In genomic region chrX:12891468-12891867, GRCm38 (mm10) we compare ENCODE assay signal across 25 mouse cellular contexts.
A peak's percentile ranks its signal among the peaks of the same experiment; 100 is the strongest.
DNase-seq lines count a peak whose midpoint lies in the region; ATAC-seq and TF ChIP-seq lines count a peak whose summit lies in the region.
"Had no signal": no experiment of that assay in that cellular context is flagged by ENCODE, and none has a peak within 500 bp of the region (broad histone marks: within the 10 kb centered on the region; RNA-seq: fewer than 3 reads in every experiment).

No protein-coding gene starts in this region.

- H3K4me2 ChIP-seq in kidney, postnatal 0 days (ENCODE audit: low read length), result no peak overlapping the region
- no peak overlapping the region for H3K4me2 ChIP-seq in kidney, embryonic 15.5 days
- H3K4me2 ChIP-seq: embryonic facial prominence, embryonic 12.5 days; forebrain, embryonic 13.5 days; hindbrain, embryonic 12.5 days; hindbrain, embryonic 15.5 days had no signal

- DNase-seq in kidney, postnatal 0 days (ENCODE audit: low spot score), result peak; percentile 44
- peak; percentile 19 for DNase-seq in lung, postnatal 10 days
- no peak for DNase-seq in lung, adult 2 months
- DNase-seq in lung, postnatal 36 days, result peak; percentile 26
- no peak for DNase-seq in adrenal gland, postnatal 36 days
- DNase-seq: adrenal gland, adult 2 months; adrenal gland, postnatal 25 days; B cell, adult 2 months; cerebellum, adult 18-20 months; cerebellum, adult 9-10 months; cerebellum, postnatal 14 days; gastrocnemius, postnatal 10 days; gastrocnemius, postnatal 36 days; heart, adult 2 months had no signal

- no peak for ATAC-seq in kidney, postnatal 0 days (replicated peaks; ENCODE audit: low FRiP score, low read depth)
- no peak for ATAC-seq in kidney, embryonic 15.5 days (replicated peaks; ENCODE audit: low FRiP score)
- ATAC-seq: forebrain, embryonic 13.5 days; forebrain, embryonic 16.5 days; Patski had no signal

- no peaks in the 10 kb centered on the region for H3K9me3 ChIP-seq in kidney, postnatal 0 days (replicated peaks; ENCODE audit: low read length)
- H3K9me3 ChIP-seq in kidney, embryonic 15.5 days (replicated peaks), result no peaks in the 10 kb centered on the region
- H3K9me3 ChIP-seq: embryonic facial prominence, embryonic 12.5 days; forebrain, embryonic 10.5 days; forebrain, embryonic 13.5 days; G1E; heart, embryonic 10.5 days; hindbrain, embryonic 12.5 days; hindbrain, embryonic 15.5 days had no signal

- H3K4me3 ChIP-seq in kidney, postnatal 0 days (replicated peaks; ENCODE audit: low read depth, low read length), result no peak overlapping the region
- H3K4me3 ChIP-seq in kidney, embryonic 15.5 days (replicated peaks), result no peak overlapping the region
- no peak overlapping the region for H3K4me3 ChIP-seq in lung, adult 2 months (replicated peaks; ENCODE audit: extremely low read depth, low read depth, low read length)
- H3K4me3 ChIP-seq: embryonic facial prominence, embryonic 12.5 days; forebrain, embryonic 10.5 days; forebrain, embryonic 13.5 days; heart, adult 2 months; heart, embryonic 10.5 days; hindbrain, embryonic 12.5 days; hindbrain, embryonic 15.5 days had no signal

- no peak for TF ChIP-seq POLR2A in lung, adult 2 months (IDR thresholded peaks at IDR 0.05; ENCODE audit: borderline replicate concordance, extremely low read depth, low read depth, low read length)

- H3K4me1 ChIP-seq in kidney, postnatal 0 days (replicated peaks; ENCODE audit: insufficient read depth, low read length), result no peaks in the 10 kb centered on the region
- no peaks in the 10 kb centered on the region for H3K4me1 ChIP-seq in kidney, embryonic 15.5 days
- H3K4me1 ChIP-seq in lung, adult 2 months (ENCODE audit: control insufficient read depth, insufficient read depth, low read length), result no peaks in the 10 kb centered on the region
- H3K4me1 ChIP-seq: embryonic facial prominence, embryonic 12.5 days; heart, embryonic 10.5 days; hindbrain, embryonic 15.5 days had no signal

- 67% methylated on average over 7 of the region's 7 CpGs for WGBS in kidney, postnatal 0 days
- 70% methylated on average over 7 of the region's 7 CpGs for WGBS in kidney, embryonic 15.5 days
- 53% methylated on average over 7 of the region's 7 CpGs for WGBS in lung, adult 2 months

- no peak overlapping the region for H3K9ac ChIP-seq in kidney, postnatal 0 days (ENCODE audit: low read depth, low read length)
- H3K9ac ChIP-seq in kidney, embryonic 15.5 days, result no peak overlapping the region
- H3K9ac ChIP-seq: embryonic facial prominence, embryonic 12.5 days; forebrain, embryonic 13.5 days; hindbrain, embryonic 12.5 days; hindbrain, embryonic 15.5 days had no signal

- no peaks in the 10 kb centered on the region for H3K36me3 ChIP-seq in kidney, postnatal 0 days (ENCODE audit: insufficient read depth, low read length)
- H3K36me3 ChIP-seq in kidney, embryonic 15.5 days, result no peaks in the 10 kb centered on the region
- H3K36me3 ChIP-seq: embryonic facial prominence, embryonic 12.5 days; forebrain, embryonic 10.5 days; G1E; heart, embryonic 10.5 days; hindbrain, embryonic 12.5 days; hindbrain, embryonic 15.5 days had no signal

- no peaks in the 10 kb centered on the region for H3K27me3 ChIP-seq in kidney, postnatal 0 days (ENCODE audit: insufficient read depth, low read length)
- H3K27me3 ChIP-seq in kidney, embryonic 15.5 days, result no peaks in the 10 kb centered on the region; the same call in 1 of the 2 replicates
- H3K27me3 ChIP-seq: CH12.LX; embryonic facial prominence, embryonic 12.5 days; forebrain, embryonic 13.5 days; hindbrain, embryonic 12.5 days; hindbrain, embryonic 15.5 days; Patski had no signal

- no peak overlapping the region for H3K27ac ChIP-seq in kidney, postnatal 0 days
- no peak overlapping the region for H3K27ac ChIP-seq in kidney, embryonic 15.5 days
- H3K27ac ChIP-seq: embryonic facial prominence, embryonic 12.5 days; forebrain, embryonic 10.5 days; forebrain, embryonic 13.5 days; heart, adult 2 months; heart, embryonic 10.5 days; hindbrain, embryonic 12.5 days; hindbrain, embryonic 15.5 days had no signal

- TF ChIP-seq CTCF in kidney, postnatal 0 days (IDR thresholded peaks at IDR 0.05; ENCODE audit: low read depth), result no peak
- TF ChIP-seq CTCF in lung, adult 2 months (IDR thresholded peaks at IDR 0.05; ENCODE audit: insufficient read depth, low read length), result no peak

Comparison
In these comparisons a context has a peak if more than half of its experiments do, and no peak if none do; other contexts are left out.
1. DNase-seq: peak in kidney, postnatal 0 days (single experiment), lung, postnatal 10 days (single experiment) and lung, postnatal 36 days (single experiment); none in lung, adult 2 months (single experiment) and adrenal gland, postnatal 36 days (0 of 2).